Mouse (Mus musculus) Patski (cell line): ENCODE results near the gene Mfsd10. TPM values are rescaled to one million over a fixed set of nuclear protein-coding genes. Genes with fewer than 3 reads are reported as not detected.
"Not testable (repeated sequence)": the region's sequence is repeated elsewhere in the genome, so short reads cannot be mapped to it uniquely, and the experiment has no call there.

ENCODE experiments used
- ATAC-seq: fragments of 100-300 bp; one replicate; pipeline ENCODE4 v1.8.0; 2021
- CTCF ChIA-PET: fragments of 350-600 bp; sonication (Branson Sonifier 250); formaldehyde crosslinking; loops from one replicate; lab custom pipeline; 2022; ENCODE audit warnings: inconsistent platforms; lab: Charles Lee
- POLR2A ChIA-PET: fragments of 350-600 bp; sonication (Branson Sonifier 250); formaldehyde crosslinking; loops from one replicate; lab custom pipeline; 2022; ENCODE audit warnings: antibody characterized with exemption, inconsistent platforms; lab: Charles Lee
- DNase-seq: peaks from one replicate; pipeline ENCODE4 v3.0.0-alpha.2; 2011; ENCODE audit warnings: low read depth, low spot score
- H3K27me3 ChIP-seq: fragments of 371-371 bp; one replicate; pipeline ENCODE4 v1.5.1; 2021
- CTCF ChIP-seq: fragments of 100-300 bp; IDR thresholded peaks from one replicate; pipeline ENCODE4 v1.5.1; 2021
- in situ Hi-C: fragments of 300-500 bp; cut with MboI; formaldehyde crosslinking; loops from 3 replicates; pipeline ENCODE4 v1.11.1; 2018; ENCODE audit warnings: low pct_unique_long_range_greater_than_20kb, mixed read lengths
- polyA plus RNA-seq: library from polyadenylated mRNA; unstranded; gene quantifications from one replicate; pipeline ENCODE4 v1.2.3, GENCODE M21; 2021

The Mfsd10 gene
- polyA plus RNA-seq, 1 experiment from 2014 or later = 106 TPM

DNA sequence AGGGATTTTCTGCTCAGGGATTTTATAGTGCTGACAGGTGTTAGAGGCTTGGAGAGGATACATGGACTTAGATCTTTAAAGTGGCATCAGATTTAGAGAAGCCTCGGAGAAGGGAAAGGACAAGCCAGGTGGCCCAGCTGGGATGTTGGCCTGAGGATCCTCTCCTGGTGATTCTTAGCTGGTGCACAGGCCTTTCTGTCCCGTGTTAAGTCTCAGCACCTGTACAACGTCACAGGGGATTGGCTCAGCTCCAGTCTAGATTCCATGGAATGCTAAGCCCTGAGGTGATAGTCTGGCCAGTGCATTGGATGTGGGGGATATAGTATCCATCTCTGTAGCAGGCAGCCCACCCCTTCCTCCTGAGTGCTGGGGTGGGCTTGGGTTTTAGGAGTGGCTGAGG is 28.8 kb downstream of the Mfsd10 start:
- DNase-seq = no peak
- ATAC-seq = no peak
- no peak for TF ChIP-seq CTCF
- ChIA-PET CTCF (no interaction called here), POLR2A (no interaction called here)
- in situ Hi-C loops = no loop called here
- no peaks in the 10 kb centered on the region for H3K27me3 ChIP-seq

DNA sequence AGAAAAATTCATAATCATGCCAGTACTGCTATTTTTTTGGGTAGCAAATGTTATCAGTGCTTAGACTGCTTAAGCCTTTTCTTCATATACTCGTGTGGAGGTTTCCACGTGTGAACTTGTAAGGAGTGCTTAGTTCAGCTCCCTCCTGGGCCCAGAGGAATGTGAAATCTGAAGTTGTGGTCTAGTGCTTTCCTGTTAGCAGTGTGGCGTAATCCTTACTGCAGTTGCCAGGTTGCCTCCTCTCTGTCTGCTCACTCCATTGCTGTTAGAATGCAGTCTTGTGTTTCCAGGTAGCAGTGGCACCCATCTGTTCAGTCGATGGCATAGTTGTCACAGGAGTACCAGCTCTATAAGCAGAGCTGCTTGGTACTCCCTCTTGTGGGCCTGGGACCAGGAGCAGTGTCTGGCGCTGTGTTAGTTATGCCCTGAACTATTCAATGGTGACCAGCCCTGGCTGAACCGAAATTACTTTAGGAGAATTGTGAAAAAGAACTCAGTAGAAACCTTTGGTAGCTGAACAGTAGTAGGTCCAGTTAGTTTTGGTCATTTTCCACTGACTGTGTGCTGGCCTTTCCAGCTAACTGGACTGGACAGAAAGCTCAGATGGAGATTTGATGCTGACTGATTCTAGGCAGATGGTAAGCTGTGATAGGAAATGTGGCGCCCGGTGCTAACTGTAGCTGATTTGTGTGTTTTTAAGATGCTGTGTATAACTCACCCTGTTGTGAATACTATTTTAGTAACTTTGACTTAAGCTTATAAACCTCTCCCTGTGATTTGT is 29.7 kb downstream of the Mfsd10 start:
- ChIA-PET CTCF (interaction anchor here (1.0 to 2.8 kb wide), 3 partner anchors 9 to 20 kb away, joined by 3 to 9 read pairs (median 4); no protein-coding TSS in a partner anchor), POLR2A (interaction anchor here (1.0 to 1.1 kb wide), 2 partner anchors 9 to 89 kb away, joined by 3 read pairs; no protein-coding TSS in a partner anchor)
- no peaks in the 10 kb centered on the region for H3K27me3 ChIP-seq
- in situ Hi-C loops = no loop called here
- DNase-seq (no peak), ATAC-seq (no peak)
- TF ChIP-seq CTCF = no peak

DNA sequence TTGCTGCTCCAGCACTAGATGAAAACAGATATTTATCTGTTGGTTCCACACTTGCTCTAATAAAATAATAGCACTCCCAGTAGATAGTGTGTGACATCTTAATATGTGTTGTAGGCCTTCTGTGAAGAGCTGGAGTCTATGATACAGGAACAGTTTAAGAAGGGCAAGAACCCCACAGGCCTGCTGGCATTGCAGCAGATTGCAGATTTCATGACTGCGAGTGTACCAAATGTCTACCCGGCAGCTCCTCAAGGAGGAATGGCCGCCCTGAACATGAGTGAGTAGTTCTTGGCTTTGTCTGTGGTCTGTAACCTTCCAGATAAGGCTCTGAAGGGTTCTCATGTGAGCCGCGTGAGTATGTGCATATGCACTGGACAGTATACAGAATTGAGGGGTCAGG is 32.4 kb downstream of the Mfsd10 start:
- in situ Hi-C loops = no loop called here
- DNase-seq (no peak), ATAC-seq (no peak)
- ChIA-PET CTCF (interaction anchor here (1.1 to 1.9 kb wide), 3 partner anchors 13 to 88 kb away, joined by 4 read pairs; no protein-coding TSS in a partner anchor), POLR2A (interaction anchor here (0.6 kb wide), 1 partner anchor 17 kb away, joined by 3 read pairs; no protein-coding TSS in a partner anchor)
- no peaks in the 10 kb centered on the region for H3K27me3 ChIP-seq
- no peak for TF ChIP-seq CTCF

DNA sequence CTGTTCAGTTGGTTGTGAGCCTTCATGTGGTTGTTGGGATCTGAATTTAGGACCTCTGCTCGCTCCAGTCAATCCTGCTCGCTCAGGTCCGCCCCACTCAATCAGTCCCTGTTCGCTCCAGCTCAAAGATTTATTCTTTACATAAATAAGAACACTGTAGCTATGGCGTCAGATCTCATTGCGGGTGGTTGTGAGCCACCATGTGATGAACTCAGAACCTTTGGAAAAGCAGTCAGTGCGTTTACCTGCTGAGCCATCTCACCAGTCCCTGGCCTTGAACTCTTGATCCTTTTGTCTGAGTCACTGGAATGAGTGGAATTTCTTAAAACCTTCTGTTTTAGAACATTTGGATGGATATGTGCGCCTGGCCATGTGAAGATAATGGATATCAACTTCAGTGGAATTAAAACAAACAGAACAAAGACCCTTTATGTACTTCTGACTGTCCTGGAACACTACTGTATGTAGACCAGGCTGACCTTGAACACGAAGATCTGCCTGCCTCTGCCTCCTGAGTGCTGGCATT is 43.7 kb downstream of the Mfsd10 start:
- H3K27me3 ChIP-seq = no peaks in the 10 kb centered on the region
- in situ Hi-C loops = no loop called here
- ATAC-seq (no peak), DNase-seq (no peak)
- TF ChIP-seq CTCF = no peak
- ChIA-PET POLR2A (no interaction called here), CTCF (no interaction called here)

DNA sequence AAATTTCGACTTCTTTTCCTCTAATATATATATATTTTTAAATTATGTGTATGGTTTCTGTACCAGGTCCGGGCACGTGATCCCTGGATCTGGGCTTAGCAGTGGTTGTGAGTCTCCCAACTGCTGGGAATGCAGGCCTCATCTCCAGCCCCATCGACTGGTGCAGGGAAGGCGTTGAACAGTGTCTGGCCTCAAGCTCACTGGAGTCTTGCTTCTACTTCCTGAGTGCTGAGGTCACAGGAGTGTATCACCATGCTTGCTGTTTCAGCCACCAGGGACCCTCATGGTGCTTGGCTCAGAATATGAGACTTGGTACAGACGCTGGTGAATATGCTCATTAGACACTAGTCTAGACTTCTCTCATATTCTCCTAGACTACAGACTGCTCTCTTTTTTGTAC is 44.3 kb downstream of the Mfsd10 start:
- CTCF ChIA-PET = no interaction called here
- in situ Hi-C loops = no loop called here
- POLR2A ChIA-PET = no interaction called here

DNA sequence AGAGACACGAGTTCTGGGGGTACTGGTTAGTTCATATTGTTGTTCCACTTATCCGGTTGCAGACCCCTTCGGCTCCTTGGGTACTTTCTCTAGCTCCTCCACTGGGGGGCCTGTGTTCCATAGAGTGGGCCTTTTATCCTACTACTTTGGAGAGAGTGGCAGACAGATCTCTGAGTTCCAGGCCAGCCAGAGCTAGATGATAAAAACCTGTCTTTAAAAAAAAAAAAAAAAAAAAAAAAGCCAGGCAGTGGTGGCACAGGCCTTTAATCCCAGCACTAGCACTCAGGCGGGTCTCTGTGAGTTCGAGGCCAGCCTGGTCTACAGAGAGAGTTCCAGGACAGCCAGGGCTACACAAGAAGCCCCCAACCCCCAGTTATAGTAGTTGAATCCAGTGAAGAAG is 44.8 kb downstream of the Mfsd10 start:
- ATAC-seq, H3K27me3 ChIP-seq, in situ Hi-C loops, DNase-seq, POLR2A ChIA-PET: not testable (repeated sequence)
- CTCF ChIA-PET = interaction anchor here (0.7 to 1.5 kb wide), 2 partner anchors 10 to 15 kb away, joined by 4 read pairs; no protein-coding TSS in a partner anchor

More for the DNA sequence above, 44.3 kb downstream of the Mfsd10 start:
- no peak for DNase-seq
- no peak for TF ChIP-seq CTCF
- H3K27me3 ChIP-seq = no peaks in the 10 kb centered on the region
- no peak for ATAC-seq

DNA sequence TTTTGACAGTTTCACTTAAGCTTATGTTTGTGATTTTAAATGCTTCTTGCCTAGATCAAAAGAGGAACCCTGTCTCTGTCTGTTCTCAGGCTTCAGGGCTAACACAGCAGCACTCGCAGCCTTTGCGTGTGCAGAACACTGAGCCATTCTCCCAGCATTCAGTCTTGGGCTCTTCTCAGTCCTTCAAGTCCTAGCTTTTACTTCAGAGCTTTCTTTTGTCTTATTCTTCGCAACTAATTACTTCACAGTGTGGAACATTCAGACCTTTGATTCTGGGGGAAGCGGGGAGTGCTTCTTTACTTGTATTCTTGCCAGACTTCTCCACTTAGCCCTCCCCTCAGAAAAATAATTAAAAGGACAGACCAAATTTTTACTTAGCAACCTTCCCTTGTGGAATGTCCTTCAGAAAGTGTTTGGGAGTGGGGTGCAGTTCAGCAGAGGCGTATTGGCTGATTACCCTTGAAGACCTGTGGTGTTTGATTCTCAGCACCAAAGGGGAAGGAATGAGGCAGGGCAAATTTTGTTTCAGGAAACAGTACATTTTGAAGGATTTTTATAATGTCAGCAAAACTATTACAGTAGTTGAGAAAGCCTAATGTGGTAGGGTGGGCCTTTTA is 45.5 kb downstream of the Mfsd10 start:
- CTCF ChIA-PET = interaction anchor here (0.7 to 1.5 kb wide), 2 partner anchors 10 to 15 kb away, joined by 4 read pairs; no protein-coding TSS in a partner anchor

DNA sequence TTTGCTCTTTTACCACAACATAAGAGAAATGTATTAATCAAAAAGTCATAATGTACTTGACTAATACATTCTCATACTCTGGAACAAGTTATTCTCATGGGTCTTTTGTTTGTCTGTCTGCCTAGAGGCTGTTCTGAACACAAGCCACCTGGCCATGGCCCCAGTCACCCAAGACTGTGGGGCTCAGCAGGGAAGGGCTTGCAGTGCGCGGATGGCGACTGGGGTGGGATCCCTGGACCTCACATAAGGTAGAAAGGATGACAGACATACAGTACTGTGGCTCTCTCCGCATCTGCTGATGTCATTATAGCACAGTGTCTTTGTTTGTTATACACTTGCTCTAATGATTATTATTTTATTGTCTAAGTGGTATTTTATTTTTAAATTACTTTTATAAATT is 46.3 kb downstream of the Mfsd10 start:
- in situ Hi-C loops = no loop called here
- no peak for DNase-seq
- ChIA-PET POLR2A (no interaction called here), CTCF (interaction anchor here (1.5 kb wide), 1 partner anchor 16 kb away, joined by 4 read pairs; no protein-coding TSS in a partner anchor)
- no peak for ATAC-seq
- no peaks in the 10 kb centered on the region for H3K27me3 ChIP-seq
- no peak for TF ChIP-seq CTCF

More for the DNA sequence above, 45.5 kb downstream of the Mfsd10 start:
- in situ Hi-C loops = no loop called here
- POLR2A ChIA-PET = no interaction called here
- no peak for ATAC-seq
- H3K27me3 ChIP-seq = no peaks in the 10 kb centered on the region
- TF ChIP-seq CTCF = no peak
- DNase-seq = no peak

DNA sequence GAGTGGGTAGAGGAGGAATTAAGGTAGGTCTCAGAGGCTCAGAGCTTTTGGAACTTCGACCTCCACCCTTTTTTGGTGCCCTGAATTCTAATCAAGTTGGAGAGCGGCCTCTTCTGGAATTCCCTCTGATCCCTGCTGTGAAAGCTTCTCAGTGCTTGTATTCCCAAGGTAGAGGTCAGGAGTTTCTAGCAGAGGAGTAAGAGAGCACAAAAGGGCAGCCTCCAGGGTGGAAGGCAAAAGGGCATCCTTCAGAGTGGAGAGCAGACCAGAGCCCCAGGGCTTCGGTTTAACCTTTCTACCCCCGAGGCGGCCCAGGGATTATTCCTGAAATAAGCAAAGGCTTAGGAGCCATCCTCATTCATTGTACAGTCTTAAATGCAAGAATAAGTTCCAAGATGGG is 47.0 kb downstream of the Mfsd10 start:
- H3K27me3 ChIP-seq = no peaks in the 10 kb centered on the region
- in situ Hi-C loops = no loop called here
- DNase-seq = no peak
- TF ChIP-seq CTCF = no peak
- ChIA-PET CTCF (interaction anchor here (0.7 kb wide), 1 partner anchor 72 kb away, joined by 3 read pairs; no protein-coding TSS in a partner anchor), POLR2A (interaction anchor here (1.1 kb wide), 1 partner anchor 16 kb away, joined by 3 read pairs; no protein-coding TSS in a partner anchor)
- no peak for ATAC-seq

DNA sequence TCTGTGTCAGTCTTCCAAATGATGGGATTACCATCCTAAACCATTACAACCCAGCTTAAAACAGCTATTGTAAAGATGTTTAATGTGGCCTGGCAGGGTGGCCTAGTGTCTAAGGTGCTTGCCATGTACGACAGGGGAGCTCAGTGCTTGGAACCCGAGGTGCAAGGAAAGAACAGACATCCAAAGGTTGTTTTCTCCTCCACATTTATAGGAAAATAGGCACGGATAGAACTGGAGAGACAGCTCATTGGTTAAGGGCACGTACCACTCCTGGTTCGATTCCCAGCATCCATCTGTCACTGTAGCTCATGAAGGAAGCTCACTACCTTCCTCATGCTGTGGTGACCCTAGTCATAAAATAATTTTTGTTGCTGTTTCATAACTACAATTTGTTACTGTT is 49.1 kb downstream of the Mfsd10 start:
- DNase-seq = no peak
- POLR2A ChIA-PET = interaction anchor here (0.6 kb wide), 1 partner anchor 16 kb away, joined by 3 read pairs; no protein-coding TSS in a partner anchor
- in situ Hi-C loops = no loop called here
- no peak for ATAC-seq
- CTCF ChIA-PET = interaction anchor here (0.7 kb wide), 1 partner anchor 19 kb away, joined by 3 read pairs; no protein-coding TSS in a partner anchor
- no peak for TF ChIP-seq CTCF
- no peaks in the 10 kb centered on the region for H3K27me3 ChIP-seq
